Mouse (Mus musculus) lung, adult 2 months (tissue): ENCODE data around the gene Lrrc61. TPM values are rescaled to one million over a fixed set of nuclear protein-coding genes. Genes with fewer than 3 reads are reported as not detected.
A peak's percentile ranks its signal among the peaks of the same experiment; 100 is the strongest.

Experiments used
- DNase-seq: peaks from one replicate; pipeline ENCODE4 v3.0.0; 2022
- H3K4me1 ChIP-seq: fragments of 200-500 bp; 2 replicates; pipeline ENCODE4 v1.6.1; 2011; ENCODE audit warnings: low read length; ENCODE audit not compliant: control insufficient read depth, insufficient read depth
- H3K4me3 ChIP-seq: fragments of 200-500 bp; replicated peaks from 2 replicates; pipeline ENCODE3; 2011; ENCODE audit warnings: low read depth, mild to moderate bottlenecking, control low read depth, low read length; ENCODE audit errors: extremely low read depth
- CTCF ChIP-seq: fragments of 200-500 bp; IDR thresholded peaks from 2 replicates; pipeline ENCODE4 v1.5.1; 2011; ENCODE audit warnings: mild to moderate bottlenecking, low read length, control low read depth; ENCODE audit not compliant: insufficient read depth
- POLR2A ChIP-seq: fragments of 200-500 bp; IDR thresholded peaks from 2 replicates; pipeline ENCODE4 v1.6.1; 2011; ENCODE audit warnings: low read depth, mild to moderate bottlenecking, control low read depth, low read length, borderline replicate concordance; ENCODE audit errors: extremely low read depth
- WGBS: fragments of 180-500 bp; shearing (Covaris S2); methylation state at CpG from one replicate; pipeline ENCODE4 v1.1.7; 2018; 5-methylcytosine and 5-hydroxymethylcytosine counted together
- polyA plus RNA-seq: library from polyadenylated mRNA; depleted of rRNA; stranded (reverse); fragments of >200 nt; gene quantifications from 2 replicates; pipeline ENCODE4 v1.2.3, GENCODE M21; 2012; rRNA removed

Lrrc61 gene
- polyA plus RNA-seq, 1 experiment, result 16.8 TPM

- no peak overlapping the region for H3K4me3 ChIP-seq
- peaks cover 3% of the 10 kb centered on the region; the same call in 1 of the 2 replicates for H3K4me1 ChIP-seq
- no peak for TF ChIP-seq POLR2A
- TF ChIP-seq CTCF, result no peak
- no peak for DNase-seq
- WGBS, result 98% methylated on average over 27 of the region's 27 CpGs
These were observed 42.6 kb downstream of the Lrrc61 start for GRCm38 (mm10) chr6:48597233-48597625.

DNA sequence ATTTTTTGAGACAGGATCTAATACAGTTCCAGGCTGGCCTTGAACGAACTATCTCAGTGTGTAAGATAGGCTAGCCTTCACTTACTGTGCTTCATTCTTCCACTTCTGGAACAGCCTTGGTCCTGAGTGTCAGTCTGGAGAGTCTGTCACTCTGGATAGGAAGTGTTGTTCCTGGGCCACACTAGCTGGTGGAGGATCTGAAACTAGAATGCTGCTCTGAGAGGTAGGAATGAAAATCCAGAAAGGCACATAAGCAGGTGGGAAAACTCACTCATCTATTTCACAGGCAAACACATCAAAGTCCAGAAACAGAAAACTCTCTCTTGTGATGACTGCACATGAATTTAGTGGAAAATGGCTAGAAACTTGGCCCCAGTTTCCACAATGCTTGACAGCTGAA, 46.0 kb downstream of the Lrrc61 start:
- no peak overlapping the region for H3K4me3 ChIP-seq
- no peak for DNase-seq
- 94% methylated on average over 1 of the region's 1 CpGs for WGBS
- H3K4me1 ChIP-seq, result peaks cover 3% of the 10 kb centered on the region; the same call in 1 of the 2 replicates
- TF ChIP-seq CTCF (no peak), POLR2A (no peak)

DNA sequence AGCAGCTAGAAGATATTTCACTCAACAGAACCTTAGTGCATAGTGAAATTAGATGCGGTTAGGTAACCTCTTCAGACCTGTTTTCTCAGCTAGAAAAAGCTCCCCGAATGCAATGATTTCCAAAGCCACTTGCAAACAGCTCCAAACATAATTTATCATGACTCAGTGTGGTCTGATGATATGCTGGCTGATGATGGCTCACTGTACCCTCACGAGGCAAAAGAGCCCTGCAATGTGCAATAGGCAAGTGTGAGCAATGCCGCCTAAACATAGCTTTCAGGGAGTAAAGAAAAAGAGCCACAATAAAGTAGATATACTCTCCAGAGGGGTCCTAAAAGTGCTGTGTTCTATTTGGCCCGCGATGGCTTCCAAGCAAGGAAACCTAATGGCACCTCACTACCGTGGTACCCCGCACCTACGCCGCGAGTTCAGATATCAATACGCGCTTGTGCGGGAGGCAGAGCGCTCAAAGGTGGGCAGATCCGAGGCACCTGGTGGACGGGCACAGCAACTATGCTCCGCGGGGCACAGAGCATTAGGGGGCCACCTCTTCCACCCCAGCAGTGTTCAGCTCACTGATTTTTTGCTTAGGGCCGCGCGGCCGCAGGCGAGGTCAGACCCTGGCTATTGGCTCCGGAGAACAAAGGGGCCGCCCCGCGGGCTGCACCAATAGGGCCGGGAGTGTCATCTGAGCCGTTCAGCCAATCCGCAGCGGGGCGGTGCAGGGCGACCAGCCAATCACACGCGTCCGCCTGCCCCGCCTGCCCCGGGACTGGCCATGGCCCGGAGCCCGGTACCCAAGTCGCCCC, 46.9 kb downstream of the Lrrc61 start, which contains the start of gene Zfp775:
TSS of gene Zfp775 (plus strand) at position 793 of the 809 bp plus-strand sequence.
- TF ChIP-seq POLR2A (peak; percentile 70; the same call in 1 of the 2 replicates), CTCF (no peak)
- peaks cover 3% of the 10 kb centered on the region; the same call in 1 of the 2 replicates for H3K4me1 ChIP-seq
- peak within 1 kb of the TSS; percentile 98 for H3K4me3 ChIP-seq
- WGBS, result 4% methylated on average over 42 of the region's 42 CpGs
- peak; percentile 93 for DNase-seq

- under 1% methylated on average over 28 of the region's 28 CpGs for WGBS
- TF ChIP-seq CTCF (no peak), POLR2A (no peak; the same call in 1 of the 2 replicates)
These were observed 47.6 kb downstream of the Lrrc61 start for GRCm38 (mm10) chr6:48602080-48602741.

GRCm38 (mm10) chr6:48608124-48608523, 53.5 kb downstream of the Lrrc61 start:
- Histone ChIP-seq H3K4me1 (no peaks in the 10 kb centered on the region), H3K4me3 (no peak overlapping the region)
- DNase-seq, result no peak
- TF ChIP-seq POLR2A (no peak), CTCF (no peak)
- WGBS, result 74% methylated on average over 2 of the region's 2 CpGs

More at GRCm38 (mm10) chr6:48602080-48602741, 47.6 kb downstream of the Lrrc61 start:
- no peak for DNase-seq
- Histone ChIP-seq H3K4me3 (peak overlapping the region; percentile 86), H3K4me1 (peaks cover 3% of the 10 kb centered on the region; the same call in 1 of the 2 replicates)

DNA sequence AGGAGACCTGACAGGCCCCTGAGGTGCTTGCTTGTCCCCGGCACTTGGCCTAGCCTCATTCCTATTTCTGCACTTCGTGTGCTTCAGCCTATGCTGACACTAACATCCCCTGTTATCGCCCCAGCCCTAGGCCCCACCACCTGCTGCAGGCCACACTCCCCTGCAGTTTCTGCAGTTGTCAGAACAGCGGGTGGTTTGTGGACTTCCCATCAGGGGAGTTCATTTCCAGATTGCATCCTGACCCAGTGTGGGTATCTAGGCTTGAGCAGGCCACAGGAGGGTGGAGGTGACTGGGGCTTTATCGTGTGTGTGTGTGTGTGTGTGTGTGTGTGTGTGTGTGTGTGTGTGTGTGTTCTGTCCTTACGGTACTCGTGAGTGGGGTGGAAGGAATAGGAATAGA, 54.9 kb downstream of the Lrrc61 start:
- H3K4me3 ChIP-seq, result no peak overlapping the region
- WGBS, result 67% methylated on average over 7 of the region's 7 CpGs
- DNase-seq, result no peak
- TF ChIP-seq POLR2A, result no peak
- TF ChIP-seq CTCF, result no peak
- H3K4me1 ChIP-seq, result no peaks in the 10 kb centered on the region

- TF ChIP-seq POLR2A (no peak), CTCF (no peak)
- Histone ChIP-seq H3K4me1 (no peaks in the 10 kb centered on the region), H3K4me3 (no peak overlapping the region)
- DNase-seq, result no peak
- 41% methylated on average over 3 of the region's 3 CpGs for WGBS
These were observed 56.1 kb downstream of the Lrrc61 start for GRCm38 (mm10) chr6:48610657-48611056.

DNA sequence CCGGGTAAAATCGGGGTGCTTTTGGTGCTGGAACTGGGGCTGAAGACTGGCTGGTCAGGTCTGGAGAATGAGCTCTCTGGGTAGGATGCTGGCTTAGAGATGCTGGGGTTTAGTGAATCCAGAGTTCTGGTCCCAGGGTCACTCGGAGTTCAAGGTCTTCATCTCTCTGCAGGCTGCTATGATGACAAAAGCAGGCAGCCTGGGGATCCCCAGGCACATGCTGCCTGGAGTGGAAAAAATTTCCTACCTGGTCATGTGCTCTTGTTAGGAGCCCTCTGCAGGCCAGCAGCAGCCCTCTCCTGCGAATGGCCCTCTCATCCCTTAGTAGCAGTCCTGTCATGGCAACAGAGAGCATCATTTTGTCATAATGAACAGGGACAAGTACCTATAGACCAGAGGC, 58.9 kb downstream of the Lrrc61 start:
- no peak for DNase-seq
- 89% methylated on average over 4 of the region's 4 CpGs for WGBS

GRCm38 (mm10) chr6:48614756-48615155, 60.2 kb downstream of the Lrrc61 start:
- no peak for DNase-seq
- no peak for TF ChIP-seq CTCF
- TF ChIP-seq POLR2A, result no peak
- Histone ChIP-seq H3K4me3 (no peak overlapping the region), H3K4me1 (no peaks in the 10 kb centered on the region)
- 94% methylated on average over 5 of the region's 5 CpGs for WGBS

More for the DNA sequence above, 58.9 kb downstream of the Lrrc61 start:
- Histone ChIP-seq H3K4me3 (no peak overlapping the region), H3K4me1 (no peaks in the 10 kb centered on the region)
- TF ChIP-seq CTCF (no peak), POLR2A (no peak)

DNA sequence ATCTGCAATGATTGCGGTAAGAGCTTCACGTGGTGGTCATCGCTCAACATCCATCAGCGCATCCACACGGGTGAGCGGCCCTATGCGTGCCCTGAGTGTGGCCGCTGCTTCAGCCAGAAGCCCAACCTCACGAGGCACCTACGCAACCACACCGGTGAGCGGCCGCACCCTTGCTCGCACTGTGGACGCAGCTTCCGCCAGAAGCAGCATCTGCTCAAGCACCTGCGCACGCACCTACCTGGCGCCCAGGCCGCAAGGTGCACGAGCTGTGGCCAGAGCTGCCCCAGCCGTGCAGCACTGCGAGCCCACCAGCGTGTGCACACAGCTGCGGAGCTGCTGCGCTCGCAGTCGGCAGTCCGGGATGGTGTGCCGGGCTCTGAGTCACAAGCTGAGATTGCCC, 65.4 kb downstream of the Lrrc61 start:
- 93% methylated on average over 30 of the region's 30 CpGs for WGBS
- TF ChIP-seq CTCF (no peak), POLR2A (no peak)
- no peaks in the 10 kb centered on the region for H3K4me1 ChIP-seq
- no peak for DNase-seq
- H3K4me3 ChIP-seq, result no peak overlapping the region

Other genes with a start within 250 kb of the Lrrc61 start
- gene Krba1, start 159.2 kb upstream of the Lrrc61 start, polyA plus RNA-seq, result 15.5 and 20.8 TPM in 2 replicates
- gene Zfp467, start 109.0 kb upstream of the Lrrc61 start, polyA plus RNA-seq, result 42.1 and 51.4 TPM in 2 replicates
- 3.2 and 3.4 TPM in 2 replicates for gene Sspo, start 106.6 kb upstream of the Lrrc61 start, polyA plus RNA-seq
- 29.9 and 35.5 TPM in 2 replicates for gene Atp6v0e2, start 17.2 kb upstream of the Lrrc61 start, polyA plus RNA-seq
- gene Rarres2, start 18.0 kb downstream of the Lrrc61 start, polyA plus RNA-seq, result 179 and 229 TPM in 2 replicates
- not detected in 2 replicates for gene Gm45021, start 34.8 kb downstream of the Lrrc61 start, polyA plus RNA-seq
- gene Repin1, start 39.1 kb downstream of the Lrrc61 start, polyA plus RNA-seq, result 34.2 and 42.7 TPM in 2 replicates
- not detected in 2 replicates for gene Gm44965, start 39.1 kb downstream of the Lrrc61 start, polyA plus RNA-seq
- gene Zfp775, start 47.3 kb downstream of the Lrrc61 start, polyA plus RNA-seq, result 6.7 and 7.2 TPM in 2 replicates
- 0.98 and 1.3 TPM in 2 replicates for gene AI854703, start 72.0 kb downstream of the Lrrc61 start, polyA plus RNA-seq
- gene Gimap8, start 92.4 kb downstream of the Lrrc61 start, polyA plus RNA-seq, result 11.4 and 15.2 TPM in 2 replicates
- gene Gimap9, start 121.3 kb downstream of the Lrrc61 start, polyA plus RNA-seq, result 2.8 and 5.2 TPM in 2 replicates
- 40.8 and 58.9 TPM in 2 replicates for gene Gimap4, start 129.8 kb downstream of the Lrrc61 start, polyA plus RNA-seq
- gene Gimap6, start 153.4 kb downstream of the Lrrc61 start, polyA plus RNA-seq, result 23.5 and 40.1 TPM in 2 replicates
- gene Gm28053, start 163.8 kb downstream of the Lrrc61 start, polyA plus RNA-seq, result 1.8 TPM in 1 of 2 replicates, not detected in the other
- gene Gimap7, start 163.8 kb downstream of the Lrrc61 start, polyA plus RNA-seq, result 0.72 and 1.2 TPM in 2 replicates
- 29.9 and 35.2 TPM in 2 replicates for gene Gimap1, start 184.3 kb downstream of the Lrrc61 start, polyA plus RNA-seq
- 28.6 and 32.8 TPM in 2 replicates for gene Gimap5, start 191.4 kb downstream of the Lrrc61 start, polyA plus RNA-seq
- gene Gimap3, start 216.1 kb downstream of the Lrrc61 start, polyA plus RNA-seq, result 12.5 and 15.4 TPM in 2 replicates